Mouse (Mus musculus): ENCODE measurements around the gene Gnb1l.
"Not testable (repeated sequence)": the region's sequence is repeated elsewhere in the genome, so short reads cannot be mapped to it uniquely, and the experiment has no call there.

The Gnb1l gene

DNA sequence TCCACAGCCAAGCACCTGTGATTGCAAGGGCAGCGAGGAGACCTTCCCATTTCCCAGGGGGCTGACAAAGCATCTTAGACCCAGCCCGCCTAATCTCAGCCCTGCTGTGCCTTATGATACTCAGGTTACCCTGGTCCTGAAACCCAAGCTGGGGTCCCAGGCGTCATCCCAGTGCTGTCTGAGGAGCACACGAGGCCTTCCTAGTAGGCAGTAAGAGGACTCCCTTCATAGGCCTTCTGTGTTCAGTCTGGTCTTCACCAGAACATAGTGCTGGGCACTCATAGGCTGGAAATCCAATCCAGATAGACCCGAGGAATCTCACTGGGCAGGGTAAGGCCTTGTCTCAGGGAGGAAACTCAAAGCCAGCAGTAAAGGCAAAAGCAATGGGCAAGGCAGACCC, 14.7 kb upstream of the Gnb1l start:
- no peak for DNase-seq (ENCODE audit: low spot score)

GRCm38 (mm10) chr16:18484386-18484785, 14.1 kb upstream of the Gnb1l start:
- DNase-seq (ENCODE audit: low spot score): no peak

- DNase-seq (ENCODE audit: low spot score): no peak
These were observed 13.6 kb upstream of the Gnb1l start for GRCm38 (mm10) chr16:18484794-18485435.

DNA sequence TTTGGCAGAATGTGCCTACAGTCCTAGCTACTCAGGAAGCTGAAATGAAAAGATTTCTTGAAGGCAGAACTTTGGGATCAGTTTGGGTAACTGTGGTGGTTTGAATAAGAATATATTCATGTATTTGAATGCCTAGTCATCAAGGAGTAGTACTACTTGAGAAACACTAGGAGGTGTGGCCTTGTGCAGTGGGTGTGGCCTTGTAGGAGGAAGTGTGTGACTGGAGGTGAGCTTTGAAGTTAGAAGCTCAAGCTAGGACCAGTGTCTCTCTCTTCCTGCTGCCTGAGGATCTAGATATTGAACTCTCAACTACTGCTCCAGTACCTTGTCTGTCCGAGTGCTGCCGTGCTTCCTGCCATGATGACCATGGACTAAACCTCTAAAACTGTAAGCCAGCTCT, 12.4 kb upstream of the Gnb1l start:
- DNase-seq (ENCODE audit: low spot score): no peak

- no peak for DNase-seq (ENCODE audit: low spot score)
These were observed 8.2 kb upstream of the Gnb1l start for GRCm38 (mm10) chr16:18490281-18490680.

- no peak for DNase-seq (ENCODE audit: low spot score)
These were observed 7.6 kb upstream of the Gnb1l start for GRCm38 (mm10) chr16:18490894-18491293.

DNA sequence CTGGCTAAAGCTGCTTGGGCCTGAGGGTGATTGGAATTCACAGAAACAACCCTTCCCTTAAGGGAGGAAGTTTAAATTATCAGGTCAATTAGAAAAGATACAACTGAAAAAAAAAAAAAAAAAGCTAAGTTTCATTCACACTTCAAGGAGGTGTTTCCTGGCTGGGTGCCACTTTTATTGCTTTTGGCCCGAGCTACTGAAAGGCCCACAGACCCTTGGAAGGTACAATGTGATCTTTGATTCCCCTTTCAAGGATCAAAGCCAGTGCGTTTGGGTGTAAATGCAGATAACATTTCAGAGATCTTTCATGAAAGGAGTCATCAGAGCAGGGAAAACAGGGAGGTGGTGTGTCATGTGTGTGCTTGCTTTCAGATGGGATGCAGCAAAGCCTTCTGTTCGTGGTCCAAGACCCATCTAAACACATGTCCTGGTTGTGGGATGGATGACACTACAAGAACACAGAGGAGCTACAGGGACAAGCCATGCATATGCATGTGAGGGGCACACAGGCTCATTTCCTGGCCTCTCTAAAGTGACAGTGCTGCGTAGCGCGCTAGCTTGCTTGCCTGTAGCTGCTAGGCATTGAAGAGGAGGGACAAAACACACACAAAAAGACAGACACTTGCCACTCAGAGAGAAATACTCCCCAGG, 523 bp upstream of the Gnb1l start:
- no peak for DNase-seq (ENCODE audit: low spot score)

- no peak for DNase-seq (ENCODE audit: low spot score)
These were observed 483 bp downstream of the Gnb1l start for GRCm38 (mm10) chr16:18498996-18499395.

GRCm38 (mm10) chr16:18501531-18501930, 3.0 kb downstream of the Gnb1l start:
- no peak for DNase-seq (ENCODE audit: low spot score)

DNA sequence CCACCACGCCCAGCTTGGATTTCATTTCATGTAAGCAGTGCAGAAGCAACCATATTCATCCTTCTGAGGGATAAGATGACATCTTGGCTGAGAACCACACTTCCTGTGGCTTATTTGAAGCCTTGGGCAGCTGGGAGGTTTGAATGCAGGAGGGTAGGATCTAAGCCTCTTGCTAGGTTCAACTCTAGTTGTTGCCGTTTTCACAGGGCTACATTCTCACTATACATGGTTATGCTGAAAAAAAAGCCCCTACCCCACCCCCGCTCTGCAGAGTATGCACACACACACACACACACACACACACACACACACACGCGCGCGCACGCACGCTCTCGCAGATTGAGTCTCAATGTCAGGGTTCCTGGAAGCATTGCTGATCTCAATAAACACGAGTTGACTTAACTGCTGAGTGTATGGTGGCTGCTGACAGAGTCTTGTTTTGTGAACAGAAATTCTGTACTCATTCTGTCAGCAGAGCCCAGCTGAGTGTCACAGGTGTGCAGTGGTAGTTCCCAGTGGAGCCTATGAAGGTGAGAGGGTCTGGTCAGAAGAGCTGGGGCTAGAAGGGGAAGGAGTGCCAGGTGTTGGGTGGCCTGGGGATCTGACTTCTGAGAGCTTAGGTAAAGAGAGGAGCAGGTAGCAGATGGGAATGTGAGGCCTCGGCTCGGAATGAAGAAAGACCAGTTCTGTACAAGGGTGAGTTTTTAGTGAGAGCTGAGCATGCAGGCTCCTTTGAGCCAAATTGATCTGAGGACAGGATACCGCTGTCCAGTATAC, 5.2 kb downstream of the Gnb1l start:
- DNase-seq (ENCODE audit: low spot score): no peak

DNA sequence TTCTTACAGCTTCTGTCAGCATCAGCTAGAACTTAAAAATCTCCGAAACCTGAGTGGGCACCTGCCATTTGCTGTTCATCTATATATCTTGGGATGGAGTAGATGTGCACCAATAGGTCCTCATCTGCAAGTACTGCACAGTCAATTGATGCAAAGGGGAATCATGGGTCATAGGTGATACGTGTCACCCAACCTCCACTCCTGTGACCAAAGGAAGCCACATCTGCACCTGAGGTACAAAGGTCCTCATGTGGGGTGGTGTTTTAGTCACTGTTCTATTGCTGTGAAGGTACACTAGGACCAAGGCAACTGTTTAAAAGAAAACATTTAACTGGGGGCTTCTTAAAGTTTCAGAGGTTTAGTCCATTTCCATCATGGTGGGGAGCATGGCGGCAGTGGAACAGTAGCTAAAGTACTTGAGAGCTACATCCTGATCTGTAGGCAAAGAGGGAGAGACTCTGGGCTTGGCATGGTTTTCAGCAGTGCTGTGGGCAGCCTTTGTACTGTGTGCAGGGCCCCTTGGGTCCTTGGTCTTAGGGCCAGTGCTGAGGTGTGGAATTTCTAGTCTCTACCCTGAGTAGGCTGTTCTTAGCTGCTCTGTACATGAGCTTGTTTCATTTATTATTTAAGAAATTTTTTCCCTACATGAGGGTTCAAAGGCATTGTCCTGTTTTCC, 8.1 kb downstream of the Gnb1l start:
- no peak for DNase-seq (ENCODE audit: low spot score)

DNA sequence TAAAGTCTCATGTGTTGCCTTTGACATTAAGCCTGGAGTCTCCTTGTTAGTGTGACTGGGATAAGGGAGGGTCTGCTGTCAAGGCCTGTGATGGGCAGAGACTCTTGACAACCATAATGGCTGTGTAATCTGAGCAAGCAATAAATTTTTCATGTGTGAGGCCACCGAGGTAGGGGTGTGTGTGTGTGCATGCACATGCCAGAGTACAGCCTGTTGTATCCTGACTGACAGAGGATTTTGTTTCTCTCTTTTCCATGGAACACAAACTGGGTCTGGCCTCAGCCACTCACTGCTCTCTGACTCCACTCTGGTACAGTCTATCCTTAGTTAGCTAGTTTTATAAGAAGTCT, 8.7 kb downstream of the Gnb1l start:
- no peak for DNase-seq (ENCODE audit: low spot score)

DNA sequence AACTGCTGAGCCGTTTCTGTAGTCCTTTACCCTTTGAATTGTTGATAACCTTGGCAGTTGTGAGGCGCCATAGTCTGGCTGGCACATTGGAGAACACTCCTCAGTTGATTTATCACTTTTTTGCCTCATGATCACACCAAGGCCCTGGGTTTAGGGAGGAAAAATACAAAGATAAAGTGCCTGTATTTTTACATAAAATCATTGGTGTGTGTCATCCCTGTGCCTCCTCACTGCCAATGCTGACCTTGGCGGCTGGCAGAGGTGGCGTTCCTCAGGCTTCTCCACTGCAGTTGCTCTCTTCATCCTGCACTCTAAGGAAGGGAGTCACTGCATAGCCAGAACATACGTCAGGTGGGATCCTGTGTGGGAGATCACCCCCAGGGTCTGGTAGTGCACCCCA, 13.2 kb downstream of the Gnb1l start:
- no peak for DNase-seq (ENCODE audit: low spot score)

- no peak for DNase-seq (ENCODE audit: low spot score)
These were observed 15.0 kb downstream of the Gnb1l start for GRCm38 (mm10) chr16:18513508-18513907.

- DNase-seq (ENCODE audit: low spot score): no peak
These were observed 19.6 kb downstream of the Gnb1l start for GRCm38 (mm10) chr16:18518091-18518490.

- no peak for DNase-seq (ENCODE audit: low spot score)
These were observed 25.2 kb downstream of the Gnb1l start for GRCm38 (mm10) chr16:18523563-18524245.

GRCm38 (mm10) chr16:18528656-18529055, 30.1 kb downstream of the Gnb1l start:
- peak; percentile 79 for DNase-seq (ENCODE audit: low spot score)

DNA sequence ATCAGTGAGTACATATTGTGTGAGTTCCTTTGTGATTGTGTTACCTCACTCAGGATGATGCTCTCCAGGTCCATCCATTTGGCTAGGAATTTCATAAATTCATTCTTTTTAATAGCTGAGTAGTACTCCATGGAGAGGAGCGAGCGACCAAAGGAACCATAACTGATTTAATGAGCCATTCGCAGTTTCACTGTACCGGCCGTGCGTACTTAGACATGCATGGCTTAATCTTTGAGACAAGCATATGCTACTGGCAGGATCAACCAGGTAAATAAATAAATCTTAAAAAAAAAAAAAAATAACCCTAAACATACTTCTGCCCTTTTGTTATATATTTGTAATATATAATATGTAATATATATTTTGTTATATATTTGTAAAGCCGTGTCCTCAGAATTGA, 34.5 kb downstream of the Gnb1l start:
- not testable (repeated sequence) for DNase-seq (ENCODE audit: low spot score)

DNA sequence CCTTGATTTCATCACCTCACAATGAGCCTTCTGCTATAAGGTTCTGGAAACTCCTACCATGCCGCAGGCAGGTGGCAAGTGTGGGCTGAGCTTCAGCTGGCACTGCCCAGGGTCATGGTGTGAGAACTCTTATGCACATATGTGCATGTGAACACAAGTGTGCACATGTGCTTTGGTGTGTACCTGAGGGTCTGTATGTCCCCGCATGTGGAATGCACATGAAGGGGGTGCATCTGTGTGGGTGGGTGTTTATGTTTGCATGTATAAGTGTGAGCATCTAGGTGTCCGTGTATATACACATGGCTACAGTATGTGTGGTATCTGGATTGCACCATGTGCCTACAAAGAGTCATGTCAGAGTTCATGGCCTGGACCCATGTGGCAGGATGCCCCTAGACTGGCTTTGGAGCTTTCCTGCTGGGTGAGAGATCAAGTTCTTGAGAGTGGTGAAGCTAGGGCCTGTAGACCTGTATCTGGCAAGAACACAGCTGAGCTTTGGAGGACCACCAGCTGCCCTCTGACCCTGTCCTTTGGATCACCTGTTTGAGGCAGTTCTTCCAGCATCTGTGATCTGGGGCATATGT, 39.0 kb downstream of the Gnb1l start:
- DNase-seq (ENCODE audit: low spot score): peak; percentile 93

GRCm38 (mm10) chr16:18539281-18539680, 40.8 kb downstream of the Gnb1l start:
- DNase-seq (ENCODE audit: low spot score): no peak

- DNase-seq (ENCODE audit: low spot score): peak; percentile 44
These were observed 44.8 kb downstream of the Gnb1l start for GRCm38 (mm10) chr16:18543151-18543829.
